Mouse (Mus musculus): ENCODE data around the gene Cd300ld3. TPM values are rescaled to one million over a fixed set of nuclear protein-coding genes. Genes with fewer than 3 reads are reported as not detected.

Cd300ld3 gene
- polyA plus RNA-seq, 2 experiments: 0.65 TPM; not detected in 1

- Histone ChIP-seq H3K9ac (ENCODE audit: low read depth, low read length, severe bottlenecking) (no peak overlapping the region), H3K36me3 (ENCODE audit: control insufficient read depth, insufficient read depth, low read length) (no peaks in the 10 kb centered on the region), H3K9me3 (ENCODE audit: control insufficient read depth, low read length) (no peaks in the 10 kb centered on the region), H3K4me2 (replicated peaks; ENCODE audit: low read depth, low read length, severe bottlenecking) (no peak overlapping the region), H3K27me3 (ENCODE audit: control insufficient read depth, insufficient read depth, low read length) (peaks cover 11% of the 10 kb centered on the region; the same call in 1 of the 2 replicates), H3K4me1 (ENCODE audit: control insufficient read depth, insufficient read depth, low read length) (no peaks in the 10 kb centered on the region), H3K4me3 (replicated peaks; ENCODE audit: low read length) (no peak overlapping the region), H3K27ac (replicated peaks; ENCODE audit: low read depth, low read length) (no peak overlapping the region)
- DNase-seq (ENCODE audit: low spot score) (peak; percentile 30), ATAC-seq (ENCODE audit: low FRiP score, low read depth) (no peak)
- WGBS: 36% methylated on average over 13 of the region's 13 CpGs
- no peak for TF ChIP-seq POLR2A (IDR thresholded peaks at IDR 0.05; ENCODE audit: borderline replicate concordance, extremely low read depth, insufficient read depth, insufficient read length)
Measured at GRCm38 (mm10) chr11:115080886-115081285, 32.7 kb upstream of the Cd300ld3 start.

- WGBS: 75% methylated on average over 5 of the region's 5 CpGs
- Histone ChIP-seq H3K36me3 (ENCODE audit: control insufficient read depth, insufficient read depth, low read length) (no peaks in the 10 kb centered on the region), H3K9ac (ENCODE audit: low read depth, low read length, severe bottlenecking) (no peak overlapping the region), H3K4me2 (replicated peaks; ENCODE audit: low read depth, low read length, severe bottlenecking) (no peak overlapping the region), H3K9me3 (ENCODE audit: control insufficient read depth, low read length) (no peaks in the 10 kb centered on the region), H3K4me1 (ENCODE audit: control insufficient read depth, insufficient read depth, low read length) (no peaks in the 10 kb centered on the region), H3K4me3 (replicated peaks; ENCODE audit: low read length) (no peak overlapping the region), H3K27ac (replicated peaks; ENCODE audit: low read depth, low read length) (no peak overlapping the region), H3K27me3 (ENCODE audit: control insufficient read depth, insufficient read depth, low read length) (peaks cover 5% of the 10 kb centered on the region; the same call in 1 of the 2 replicates)
- no peak for TF ChIP-seq POLR2A (IDR thresholded peaks at IDR 0.05; ENCODE audit: borderline replicate concordance, extremely low read depth, insufficient read depth, insufficient read length)
- DNase-seq (ENCODE audit: low spot score) (no peak), ATAC-seq (ENCODE audit: low FRiP score, low read depth) (no peak)
Measured at GRCm38 (mm10) chr11:115078680-115079079, 30.5 kb upstream of the Cd300ld3 start.

- Histone ChIP-seq H3K36me3 (ENCODE audit: control insufficient read depth, insufficient read depth, low read length) (no peaks in the 10 kb centered on the region), H3K27me3 (ENCODE audit: control insufficient read depth, insufficient read depth, low read length) (no peaks in the 10 kb centered on the region), H3K9ac (ENCODE audit: low read depth, low read length, severe bottlenecking) (no peak overlapping the region), H3K27ac (replicated peaks; ENCODE audit: low read depth, low read length) (no peak overlapping the region), H3K4me1 (ENCODE audit: control insufficient read depth, insufficient read depth, low read length) (no peaks in the 10 kb centered on the region), H3K4me3 (replicated peaks; ENCODE audit: low read length) (no peak overlapping the region), H3K9me3 (ENCODE audit: control insufficient read depth, low read length) (no peaks in the 10 kb centered on the region), H3K4me2 (replicated peaks; ENCODE audit: low read depth, low read length, severe bottlenecking) (no peak overlapping the region)
- ATAC-seq (ENCODE audit: low FRiP score, low read depth) (no peak), DNase-seq (ENCODE audit: low spot score) (no peak)
- 91% methylated on average over 1 of the region's 1 CpGs for WGBS
- TF ChIP-seq POLR2A (IDR thresholded peaks at IDR 0.05; ENCODE audit: borderline replicate concordance, extremely low read depth, insufficient read depth, insufficient read length): no peak
Measured at GRCm38 (mm10) chr11:115077436-115077835, 29.2 kb upstream of the Cd300ld3 start.

- ATAC-seq (ENCODE audit: low FRiP score, low read depth): no peak
- TF ChIP-seq POLR2A (IDR thresholded peaks at IDR 0.05; ENCODE audit: borderline replicate concordance, extremely low read depth, insufficient read depth, insufficient read length): no peak
Measured at GRCm38 (mm10) chr11:115075859-115076258, 27.6 kb upstream of the Cd300ld3 start.

GRCm38 (mm10) chr11:115075407-115075806, 27.2 kb upstream of the Cd300ld3 start:
- no peak overlapping the region for H3K4me2 ChIP-seq (replicated peaks; ENCODE audit: low read depth, low read length, severe bottlenecking)
- no peak for ATAC-seq (ENCODE audit: low FRiP score, low read depth)
- no peak overlapping the region for H3K27ac ChIP-seq (replicated peaks; ENCODE audit: low read depth, low read length)
- no peak overlapping the region for H3K9ac ChIP-seq (ENCODE audit: low read depth, low read length, severe bottlenecking)
- TF ChIP-seq POLR2A (IDR thresholded peaks at IDR 0.05; ENCODE audit: borderline replicate concordance, extremely low read depth, insufficient read depth, insufficient read length): no peak
- no peak for DNase-seq (ENCODE audit: low spot score)
- H3K4me1 ChIP-seq (ENCODE audit: control insufficient read depth, insufficient read depth, low read length): peaks cover 3% of the 10 kb centered on the region; the same call in 1 of the 2 replicates
- no peak overlapping the region for H3K4me3 ChIP-seq (replicated peaks; ENCODE audit: low read length)
- H3K9me3 ChIP-seq (ENCODE audit: control insufficient read depth, low read length): no peaks in the 10 kb centered on the region
- WGBS: 80% methylated on average over 7 of the region's 7 CpGs
- H3K27me3 ChIP-seq (ENCODE audit: control insufficient read depth, insufficient read depth, low read length): no peaks in the 10 kb centered on the region
- H3K36me3 ChIP-seq (ENCODE audit: control insufficient read depth, insufficient read depth, low read length): no peaks in the 10 kb centered on the region

More at GRCm38 (mm10) chr11:115075859-115076258, 27.6 kb upstream of the Cd300ld3 start:
- Histone ChIP-seq H3K27ac (replicated peaks; ENCODE audit: low read depth, low read length) (no peak overlapping the region), H3K4me2 (replicated peaks; ENCODE audit: low read depth, low read length, severe bottlenecking) (no peak overlapping the region), H3K9ac (ENCODE audit: low read depth, low read length, severe bottlenecking) (no peak overlapping the region), H3K27me3 (ENCODE audit: control insufficient read depth, insufficient read depth, low read length) (no peaks in the 10 kb centered on the region), H3K4me3 (replicated peaks; ENCODE audit: low read length) (no peak overlapping the region), H3K4me1 (ENCODE audit: control insufficient read depth, insufficient read depth, low read length) (peaks cover 3% of the 10 kb centered on the region; the same call in 1 of the 2 replicates), H3K36me3 (ENCODE audit: control insufficient read depth, insufficient read depth, low read length) (no peaks in the 10 kb centered on the region), H3K9me3 (ENCODE audit: control insufficient read depth, low read length) (no peaks in the 10 kb centered on the region)
- DNase-seq (ENCODE audit: low spot score): no peak
- 61% methylated on average over 5 of the region's 5 CpGs for WGBS

GRCm38 (mm10) chr11:115073002-115073401, 24.8 kb upstream of the Cd300ld3 start:
- H3K9me3 ChIP-seq (ENCODE audit: control insufficient read depth, low read length): no peaks in the 10 kb centered on the region
- TF ChIP-seq POLR2A (IDR thresholded peaks at IDR 0.05; ENCODE audit: borderline replicate concordance, extremely low read depth, insufficient read depth, insufficient read length): no peak
- H3K4me1 ChIP-seq (ENCODE audit: control insufficient read depth, insufficient read depth, low read length): peaks cover 3% of the 10 kb centered on the region; the same call in 1 of the 2 replicates
- ATAC-seq (ENCODE audit: low FRiP score, low read depth) (no peak), DNase-seq (ENCODE audit: low spot score) (no peak)
- H3K9ac ChIP-seq (ENCODE audit: low read depth, low read length, severe bottlenecking): no peak overlapping the region
- H3K4me3 ChIP-seq (replicated peaks; ENCODE audit: low read length): no peak overlapping the region
- no peaks in the 10 kb centered on the region for H3K27me3 ChIP-seq (ENCODE audit: control insufficient read depth, insufficient read depth, low read length)
- no peaks in the 10 kb centered on the region for H3K36me3 ChIP-seq (ENCODE audit: control insufficient read depth, insufficient read depth, low read length)
- H3K27ac ChIP-seq (replicated peaks; ENCODE audit: low read depth, low read length): no peak overlapping the region
- 67% methylated on average over 5 of the region's 5 CpGs for WGBS
- no peak overlapping the region for H3K4me2 ChIP-seq (replicated peaks; ENCODE audit: low read depth, low read length, severe bottlenecking)

All from limb, embryonic 14.5 days (tissue).